Mouse (Mus musculus): ENCODE data around the gene Arhgap32.

- TF ChIP-seq POLR2A (IDR thresholded peaks at IDR 0.05; ENCODE audit: borderline replicate concordance, control insufficient read depth, low read depth, low read length), result no peak
- no peak for TF ChIP-seq CTCF (IDR thresholded peaks at IDR 0.05; ENCODE audit: control insufficient read depth, insufficient read depth, low read length)
These were observed 33.3 kb downstream of the Arhgap32 start for GRCm38 (mm10) chr9:32149241-32149640.

Data from bone marrow, adult 2 months (tissue).